Mouse (Mus musculus) spleen, embryonic (tissue): Measurements from ENCODE around the gene Cacna2d2.

Experiments
- CTCF ChIA-PET: fragments of 350-600 bp; sonication (Branson Sonifier 250); formaldehyde crosslinking; loops from one replicate; lab custom pipeline; 2022; lab: Charles Lee

Cacna2d2 gene

GRCm38 (mm10) chr9:107538711-107539110 lies 139.3 kb downstream of the Cacna2d2 start:
- CTCF ChIA-PET, result no interaction called here

- CTCF ChIA-PET, result no interaction called here
Measured at GRCm38 (mm10) chr9:107539940-107540339, 140.5 kb downstream of the Cacna2d2 start.

- CTCF ChIA-PET, result no interaction called here
Measured at GRCm38 (mm10) chr9:107540420-107540819, 141.0 kb downstream of the Cacna2d2 start.

- CTCF ChIA-PET, result no interaction called here
Measured at GRCm38 (mm10) chr9:107541005-107541404, 141.6 kb downstream of the Cacna2d2 start.

- CTCF ChIA-PET, result interaction anchor here (0.6 kb wide), 1 partner anchor 1316 kb away, joined by 7 read pairs; no protein-coding TSS in a partner anchor
Measured at GRCm38 (mm10) chr9:107541474-107542351, 142.3 kb downstream of the Cacna2d2 start, which contains the start of the genes Cyb561d2 and Nprl2. Cyb561d2 (minus strand) TSS chr9:107542193. Nprl2 (plus strand) TSS chr9:107542226.

- CTCF ChIA-PET, result no interaction called here
Measured at GRCm38 (mm10) chr9:107542352-107542686, 142.9 kb downstream of the Cacna2d2 start.

- CTCF ChIA-PET, result no interaction called here
Measured at GRCm38 (mm10) chr9:107542721-107543120, 143.3 kb downstream of the Cacna2d2 start.

- CTCF ChIA-PET, result interaction anchor here (1.1 kb wide), 1 partner anchor 19 kb away, joined by 3 read pairs; no protein-coding TSS in a partner anchor
Measured at GRCm38 (mm10) chr9:107543299-107543698, 143.9 kb downstream of the Cacna2d2 start.

- CTCF ChIA-PET, result interaction anchor here (1.1 kb wide), 1 partner anchor 18 kb away, joined by 3 read pairs; no protein-coding TSS in a partner anchor
Measured at GRCm38 (mm10) chr9:107544196-107544700, 144.8 kb downstream of the Cacna2d2 start.

- CTCF ChIA-PET, result no interaction called here
Measured at GRCm38 (mm10) chr9:107544729-107545128, 145.3 kb downstream of the Cacna2d2 start.

GRCm38 (mm10) chr9:107545199-107545598 lies 145.8 kb downstream of the Cacna2d2 start:
- CTCF ChIA-PET, result no interaction called here

GRCm38 (mm10) chr9:107545602-107546001 lies 146.2 kb downstream of the Cacna2d2 start:
- CTCF ChIA-PET, result no interaction called here

- CTCF ChIA-PET, result interaction anchor here (0.6 kb wide), 1 partner anchor 277 kb away, joined by 16 read pairs; no protein-coding TSS in a partner anchor
Measured at GRCm38 (mm10) chr9:107547026-107547425, 147.6 kb downstream of the Cacna2d2 start, which contains the start of gene Zmynd10. Zmynd10 (plus strand) TSS chr9:107547298.

- CTCF ChIA-PET, result interaction anchor here (0.6 kb wide), 2 partner anchors 32 to 1074 kb away, joined by 3 read pairs; no protein-coding TSS in a partner anchor
Measured at GRCm38 (mm10) chr9:107547957-107548356, 148.5 kb downstream of the Cacna2d2 start.

- CTCF ChIA-PET, result no interaction called here
Measured at GRCm38 (mm10) chr9:107548820-107549219, 149.4 kb downstream of the Cacna2d2 start.

- CTCF ChIA-PET, result interaction anchor here (0.7 to 1.4 kb wide), 2 partner anchors 13 to 1017 kb away, joined by 3 to 7 read pairs; partner anchors contain the start of gene Tusc2
Measured at GRCm38 (mm10) chr9:107549297-107550074, 150.1 kb downstream of the Cacna2d2 start.

GRCm38 (mm10) chr9:107550491-107551116 lies 151.2 kb downstream of the Cacna2d2 start:
- CTCF ChIA-PET, result interaction anchor here (0.7 to 1.4 kb wide), 2 partner anchors 12 to 1016 kb away, joined by 3 to 7 read pairs; partner anchors contain the start of gene Tusc2

GRCm38 (mm10) chr9:107551117-107551889 lies 151.9 kb downstream of the Cacna2d2 start, which contains the start of gene Rassf1:
Rassf1 (plus strand) TSS chr9:107551555.
- CTCF ChIA-PET, result interaction anchor here (1.4 kb wide), 1 partner anchor 12 kb away, joined by 3 read pairs; the partner anchor contains the start of gene Tusc2

- CTCF ChIA-PET, result no interaction called here
Measured at GRCm38 (mm10) chr9:107551890-107552355, 152.5 kb downstream of the Cacna2d2 start.
